Mouse (Mus musculus): Measurements from ENCODE around the gene Sh3rf1.

- TF ChIP-seq CTCF (IDR thresholded peaks at IDR 0.05; ENCODE audit: extremely low read depth, insufficient read length, insufficient replicate concordance, low read depth, low read length) (no peak), POLR2A (IDR thresholded peaks at IDR 0.05; ENCODE audit: low read depth, low read length) (no peak)
Observed at GRCm38 (mm10) chr8:61435481-61435880, 211.8 kb downstream of the Sh3rf1 start.
